In genomic region chr1:72564334-72564962, GRCm38 (mm10) we compare ENCODE assay signal across 23 mouse cellular contexts. TPM values are rescaled to one million over a fixed set of nuclear protein-coding genes. Genes with fewer than 3 reads are reported as not detected.
DNase-seq lines count a peak whose midpoint lies in the region; ATAC-seq and TF ChIP-seq lines count a peak whose summit lies in the region.
"Had no signal": no experiment of that assay in that cellular context is flagged by ENCODE, and none has a peak within 500 bp of the region (broad histone marks: within the 10 kb centered on the region; RNA-seq: fewer than 3 reads in every experiment).

No protein-coding gene starts in this region.

- H3K4me2 ChIP-seq in liver, embryonic 12.5 days = no peak overlapping the region
- H3K4me2 ChIP-seq in liver, postnatal 0 days (ENCODE audit: low read depth, low read length) = no peak overlapping the region
- H3K4me2 ChIP-seq: heart, embryonic 12.5 days; hindbrain, embryonic 14.5 days; intestine, embryonic 15.5 days; limb, embryonic 13.5 days; neural tube, embryonic 13.5 days had no signal

- H3K27ac ChIP-seq in liver, embryonic 12.5 days = no peak overlapping the region
- no peak overlapping the region for H3K27ac ChIP-seq in liver, postnatal 0 days (ENCODE audit: low read depth)
- H3K27ac ChIP-seq: hindbrain, embryonic 14.5 days; intestine, embryonic 15.5 days; limb, embryonic 13.5 days; liver, embryonic 14.5 days; neural tube, embryonic 13.5 days had no signal

- H3K4me3 ChIP-seq in liver, embryonic 12.5 days = no peak overlapping the region
- H3K4me3 ChIP-seq in liver, postnatal 0 days (ENCODE audit: low read depth, low read length) = no peak overlapping the region
- no peak overlapping the region for H3K4me3 ChIP-seq in G1E (ENCODE audit: low read depth, low read length)
- H3K4me3 ChIP-seq: heart, embryonic 12.5 days; intestine, embryonic 15.5 days; limb, embryonic 13.5 days; neural tube, embryonic 13.5 days had no signal

- no peak for TF ChIP-seq EP300 in liver, postnatal 0 days (IDR thresholded peaks at IDR 0.05; ENCODE audit: low read depth)

- TF ChIP-seq CTCF in liver, postnatal 0 days (IDR thresholded peaks at IDR 0.05; ENCODE audit: low read depth) = no peak
- TF ChIP-seq CTCF in G1E (IDR thresholded peaks at IDR 0.05; ENCODE audit: low read depth, low read length) = no peak

- H3K4me1 ChIP-seq in liver, embryonic 12.5 days = no peaks in the 10 kb centered on the region
- H3K4me1 ChIP-seq in liver, postnatal 0 days (ENCODE audit: insufficient read depth) = no peaks in the 10 kb centered on the region
- H3K4me1 ChIP-seq in G1E (ENCODE audit: insufficient read depth, low read depth, low read length) = peaks cover 3% of the 10 kb centered on the region
- H3K4me1 ChIP-seq: heart, embryonic 12.5 days; intestine, embryonic 15.5 days; limb, embryonic 13.5 days had no signal

- 40% methylated on average over 6 of the region's 6 CpGs for WGBS in liver, embryonic 12.5 days (ENCODE audit: insufficient replicate concordance)
- WGBS in liver, postnatal 0 days (ENCODE audit: insufficient replicate concordance) = 57% methylated on average over 6 of the region's 6 CpGs

- DNase-seq in liver, postnatal 0 days = no peak
- no peak for DNase-seq in G1E (ENCODE audit: low spot score)
- DNase-seq in adrenal gland, adult 8-10 months = peak; percentile 71
- DNase-seq in gastrocnemius, postnatal 14 days = no peak
- no peak for DNase-seq in left cerebral cortex, postnatal 10 days (ENCODE audit: extremely low spot score in 1 of 2, low spot score in 2 of 2)
- DNase-seq: cerebellum, adult 18-20 months; gastrocnemius, postnatal 36 days; heart, postnatal 14 days; lung, postnatal 10 days; midbrain, embryonic 14.5 days; thymus, postnatal 14 days had no signal

- H3K9ac ChIP-seq in liver, embryonic 12.5 days = no peak overlapping the region
- no peak overlapping the region for H3K9ac ChIP-seq in liver, postnatal 0 days (replicated peaks)
- H3K9ac ChIP-seq: heart, embryonic 12.5 days; hindbrain, embryonic 14.5 days; intestine, embryonic 15.5 days; limb, embryonic 13.5 days; liver, embryonic 14.5 days; neural tube, embryonic 13.5 days had no signal

- no peaks in the 10 kb centered on the region for H3K27me3 ChIP-seq in liver, embryonic 12.5 days (replicated peaks)
- no peaks in the 10 kb centered on the region for H3K27me3 ChIP-seq in liver, postnatal 0 days (ENCODE audit: insufficient read depth, low read length)
- peaks cover 4% of the 10 kb centered on the region; the same call in 1 of the 2 replicates for H3K27me3 ChIP-seq in G1E (ENCODE audit: insufficient read depth, low read length)
- H3K27me3 ChIP-seq: heart, embryonic 12.5 days; intestine, embryonic 15.5 days; limb, embryonic 13.5 days; neural tube, embryonic 13.5 days had no signal

- intact Hi-C loops in gastrocnemius, postnatal 14 days (cut with DNase I; ENCODE audit: low total_unique reads) = no loop called here
- intact Hi-C loops in left cerebral cortex, postnatal 10 days (cut with DNase I) = no loop called here

- H3K36me3 ChIP-seq in liver, embryonic 12.5 days = no peaks in the 10 kb centered on the region
- H3K36me3 ChIP-seq in liver, postnatal 0 days (replicated peaks; ENCODE audit: insufficient read depth, low read length) = no peaks in the 10 kb centered on the region
- no peaks in the 10 kb centered on the region for H3K36me3 ChIP-seq in G1E (replicated peaks)
- H3K36me3 ChIP-seq: heart, embryonic 12.5 days; intestine, embryonic 15.5 days; limb, embryonic 13.5 days; neural tube, embryonic 13.5 days had no signal

- peak; percentile 32; the same call in 1 of the 2 replicates for ATAC-seq in liver, embryonic 12.5 days
- ATAC-seq in liver, postnatal 0 days = no peak
- ATAC-seq in G1E (ENCODE audit: extremely low read depth, insufficient number of reproducible peaks, low FRiP score, poor library complexity, severe bottlenecking) = peak; percentile 57
- ATAC-seq in granulocyte monocyte progenitor cell, adult 5-6 weeks (replicated peaks; ENCODE audit: poor library complexity, severe bottlenecking) = no peak
- ATAC-seq: CD4-positive, CD25-positive, alpha-beta regulatory T cell, adult 4 months; forebrain, embryonic 14.5 days; intestine, embryonic 15.5 days had no signal

- H3K9me3 ChIP-seq in liver, embryonic 12.5 days (replicated peaks) = no peaks in the 10 kb centered on the region
- H3K9me3 ChIP-seq in liver, postnatal 0 days (ENCODE audit: low read length) = no peaks in the 10 kb centered on the region
- no peaks in the 10 kb centered on the region for H3K9me3 ChIP-seq in G1E (replicated peaks)
- H3K9me3 ChIP-seq: heart, embryonic 12.5 days; intestine, embryonic 15.5 days; limb, embryonic 13.5 days; neural tube, embryonic 13.5 days had no signal

RNA-seq across cellular contexts. Expression of gene Smarcal1, which starts 18.6 kb away (rescaled TPM):
- 12.0 and 13.9 TPM in 2 replicates for polyA plus RNA-seq in liver, embryonic 12.5 days (2016; fragmentation: Nextera tagmentation; extraction: Ambion mirVana)
- polyA plus RNA-seq in liver, postnatal 0 days (2015; fragmentation: Nextera tagmentation; extraction: Ambion mirVana) = 3.0 and 3.5 TPM in 2 replicates
- 41.8 and 48.1 TPM in 2 replicates for total RNA-seq in G1E (2014; fragmentation: Nextera tagmentation)
- 35.9 and 39.2 TPM in 2 replicates for total RNA-seq in G1E (2017)
- 4.4 and 10.6 TPM in 2 replicates for polyA plus RNA-seq in G1E (2012)
- total RNA-seq in adrenal gland, adult 8-10 months (2022) = 10 to 100 TPM; 59.2 to 75.5 (median 64.6) TPM
- 25.7 and 31.2 TPM in 2 replicates for total RNA-seq in granulocyte monocyte progenitor cell, adult 5-6 weeks (2014; fragmentation: Nextera tagmentation)
- 26.3 and 30.3 TPM in 2 replicates for total RNA-seq in granulocyte monocyte progenitor cell, adult 5-6 weeks (2017)
- 10 to 100 TPM; 16.7 TPM for total RNA-seq in gastrocnemius, postnatal 14 days (2021)
- 10 to 100 TPM; 50.3 to 51.2 TPM for total RNA-seq in left cerebral cortex, postnatal 10 days (2021)

RNA-seq across cellular contexts. Expression of gene March4, which starts 27.7 kb away (rescaled TPM):
- not detected in 2 replicates for polyA plus RNA-seq in liver, embryonic 12.5 days (2016; fragmentation: Nextera tagmentation; extraction: Ambion mirVana)
- polyA plus RNA-seq in liver, postnatal 0 days (2015; fragmentation: Nextera tagmentation; extraction: Ambion mirVana) = not detected in 2 replicates
- total RNA-seq in G1E (2014; fragmentation: Nextera tagmentation) (not detected in 2 replicates), G1E (2017) (0.05 and 0.06 TPM in 2 replicates)
- polyA plus RNA-seq in G1E (2012) = not detected in 2 replicates
- total RNA-seq in adrenal gland, adult 8-10 months (2022) = 1 to 10 TPM in 1 of 4 experiments, under 1 TPM in 3; 0.35 to 1.0 (median 0.79) TPM
- not detected in 2 replicates for total RNA-seq in granulocyte monocyte progenitor cell, adult 5-6 weeks (2014; fragmentation: Nextera tagmentation)
- not detected in 2 replicates for total RNA-seq in granulocyte monocyte progenitor cell, adult 5-6 weeks (2017)
- under 1 TPM; 0.04 to 0.16 TPM for total RNA-seq in gastrocnemius, postnatal 14 days (2021)
- 10 to 100 TPM; 47.6 to 50.1 TPM for total RNA-seq in left cerebral cortex, postnatal 10 days (2021)
- total RNA-seq: megakaryocyte, adult 5-6 weeks had no signal
- polyA plus RNA-seq: CD4-positive, CD25-positive, alpha-beta regulatory T cell, adult 4 months; embryonic facial prominence, embryonic 11.5 days; heart, embryonic 12.5 days; limb, embryonic 13.5 days; liver, embryonic 14.5 days had no signal

Comparison
In these comparisons a context has a peak if more than half of its experiments do, and no peak if none do; other contexts are left out.
1. ATAC-seq: peak in liver, embryonic 12.5 days (single experiment) and G1E (single experiment); none in liver, postnatal 0 days (single experiment) and granulocyte monocyte progenitor cell, adult 5-6 weeks (single experiment).
2. RNA of gene March4, which starts 27.7 kb away (total RNA-seq): 47.6 to 50.1 TPM in left cerebral cortex, postnatal 10 days; 0.35 to 1.0 TPM in adrenal gland, adult 8-10 months, 0.04 to 0.16 TPM in gastrocnemius, postnatal 14 days, 0.05 to 0.06 TPM in G1E and not detected in granulocyte monocyte progenitor cell, adult 5-6 weeks; every median in the first group is over 10 times any median in the second.